Mouse (Mus musculus) layer of hippocampus, adult 9-10 months (tissue): ENCODE data around the gene Vegfa.

Experiments used
- DNase-seq: peaks from one replicate; pipeline ENCODE4 v3.0.0; 2022; ENCODE audit warnings: low spot score

The Vegfa gene

DNA sequence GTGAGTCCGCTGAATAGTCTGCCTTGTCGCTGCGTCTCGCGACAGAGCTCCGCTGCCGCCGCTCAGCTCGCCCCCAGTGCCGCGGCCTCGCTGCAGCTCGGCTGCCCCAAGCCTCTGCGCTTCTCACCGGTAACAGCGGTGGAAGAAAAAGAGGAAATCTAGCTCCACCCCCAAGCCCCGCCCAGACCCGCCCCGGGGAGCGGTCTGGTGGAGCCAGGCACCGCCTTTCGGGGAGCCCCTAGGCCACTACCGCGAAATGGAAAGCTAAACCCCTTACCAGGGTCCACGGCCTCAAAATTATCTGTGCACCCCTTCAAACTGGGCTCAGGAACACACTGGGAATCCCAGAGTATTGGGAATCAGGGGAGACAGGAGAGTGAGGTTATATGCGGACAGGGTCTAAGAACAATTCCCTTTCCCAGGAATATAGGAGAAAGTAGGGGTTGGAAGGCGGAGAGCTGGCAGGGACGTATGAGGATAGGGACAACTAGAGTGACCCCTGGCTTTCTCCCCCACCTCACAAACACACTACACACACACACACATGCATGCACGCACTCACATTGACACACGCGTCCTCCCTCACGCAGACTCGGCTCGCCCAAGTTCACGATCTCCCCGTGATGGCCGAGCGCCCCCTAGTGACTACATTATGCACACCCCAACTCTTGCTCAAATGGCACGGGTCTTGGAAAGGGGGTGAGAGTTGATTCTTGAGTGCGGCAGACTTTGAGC lies at the start of gene Vegfa:
Gene Vegfa (minus strand): TSS at position 113 of the 735 bp plus-strand sequence.
- peak; percentile 77 for DNase-seq

DNA sequence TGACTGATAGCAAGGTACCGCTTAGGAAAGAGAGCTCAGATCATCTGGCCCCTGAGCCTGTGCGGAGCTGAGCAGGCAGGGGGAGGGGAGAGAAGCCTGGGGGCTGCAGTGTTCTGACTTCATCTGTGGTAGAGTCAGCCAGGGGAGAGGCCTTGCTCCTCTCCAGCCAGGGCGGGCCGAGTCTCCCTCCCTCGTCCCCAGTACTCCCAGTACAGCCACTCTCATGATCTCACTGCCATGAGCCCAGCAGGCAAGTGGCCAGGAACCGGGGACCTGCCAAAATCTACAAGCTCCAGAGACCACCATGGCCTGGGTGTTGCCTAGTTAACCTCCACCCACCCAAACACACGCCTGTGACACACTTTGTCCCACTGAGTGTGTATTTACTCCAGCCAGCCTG lies 49.5 kb upstream of the Vegfa start:
- DNase-seq, result no peak

DNA sequence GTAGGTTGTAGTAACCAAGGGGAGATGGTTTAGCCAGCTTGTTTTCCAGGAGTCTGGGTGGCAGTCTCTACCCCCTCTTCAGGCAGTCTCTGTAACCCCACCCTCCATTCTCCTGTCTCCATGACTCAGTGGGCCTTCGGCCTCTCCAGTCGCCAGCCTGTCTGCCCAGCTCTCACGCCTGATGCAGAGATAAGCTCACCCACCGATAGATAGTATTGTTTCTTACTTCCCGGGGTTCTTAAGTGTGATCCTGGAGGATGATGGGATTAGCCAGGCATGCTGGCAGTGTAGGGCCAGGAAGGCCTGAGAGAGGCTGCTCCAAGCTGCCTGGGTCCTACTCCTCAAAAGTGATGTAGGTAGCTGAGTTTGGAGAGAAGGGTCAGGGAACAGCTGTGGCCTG lies 48.9 kb upstream of the Vegfa start:
- no peak for DNase-seq

GRCm38 (mm10) chr17:46080388-46080787 lies 48.2 kb upstream of the Vegfa start:
- no peak for DNase-seq

GRCm38 (mm10) chr17:46079037-46079436 lies 46.9 kb upstream of the Vegfa start:
- no peak for DNase-seq

- DNase-seq, result no peak
Observed at GRCm38 (mm10) chr17:46077921-46078534, 45.9 kb upstream of the Vegfa start.

DNA sequence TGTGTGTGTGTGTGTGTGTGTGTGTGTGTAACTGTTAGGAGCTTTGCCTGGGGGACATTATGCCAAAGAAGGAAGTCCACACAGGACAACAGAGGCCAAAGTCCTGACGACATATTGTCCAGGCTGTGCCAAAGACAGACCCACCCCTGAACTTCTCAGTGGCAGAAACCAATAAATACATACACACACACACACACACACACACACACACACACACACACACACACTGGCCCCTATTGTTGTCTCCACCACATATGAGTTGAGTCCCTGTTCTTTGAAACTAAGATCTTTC lies 44.0 kb upstream of the Vegfa start:
- no peak for DNase-seq

- DNase-seq, result no peak
Observed at GRCm38 (mm10) chr17:46075551-46076259, 43.5 kb upstream of the Vegfa start.

GRCm38 (mm10) chr17:46075116-46075485 lies 42.9 kb upstream of the Vegfa start:
- no peak for DNase-seq

- no peak for DNase-seq
Observed at GRCm38 (mm10) chr17:46074398-46075115, 42.4 kb upstream of the Vegfa start.

GRCm38 (mm10) chr17:46073730-46074301 lies 41.6 kb upstream of the Vegfa start:
- DNase-seq, result peak; percentile 24

GRCm38 (mm10) chr17:46071531-46071930 lies 39.4 kb upstream of the Vegfa start:
- DNase-seq, result no peak

DNA sequence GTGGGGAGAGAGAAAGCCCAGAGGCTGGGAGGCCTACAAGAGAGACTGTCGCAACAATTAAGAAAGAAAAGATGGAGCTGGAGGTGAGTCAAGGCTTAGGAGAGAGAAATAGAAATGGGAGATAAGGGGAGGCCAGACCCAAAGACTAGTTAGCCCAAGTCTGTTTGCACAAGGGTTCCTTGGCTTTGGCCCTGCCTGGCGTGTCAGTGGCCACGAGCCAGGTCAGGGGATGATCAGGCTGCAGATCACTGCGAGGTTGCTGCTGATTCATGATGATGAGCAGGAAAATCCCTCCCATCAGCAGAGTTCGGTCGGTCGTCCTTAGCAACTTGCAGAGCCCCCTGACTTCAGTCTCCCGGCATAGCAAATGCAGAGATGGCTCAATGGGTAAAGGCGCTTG lies 37.9 kb upstream of the Vegfa start:
- DNase-seq, result no peak

DNA sequence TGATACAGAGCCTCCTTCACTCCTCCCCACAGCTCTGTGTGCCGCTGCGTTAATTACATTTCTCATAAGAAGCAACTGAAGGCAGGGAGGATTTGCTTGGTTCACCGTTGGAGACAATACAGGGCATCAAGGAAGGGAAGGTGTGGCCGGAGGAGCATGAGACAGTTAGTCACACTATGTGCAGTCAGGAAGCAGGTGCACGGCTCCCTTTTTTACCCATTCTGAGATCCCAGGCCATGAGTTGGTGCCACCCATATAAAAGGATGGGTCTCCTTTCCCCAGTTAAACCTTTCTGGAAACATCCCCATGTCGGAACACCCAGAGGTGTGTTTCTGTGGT lies 31.8 kb upstream of the Vegfa start:
- DNase-seq, result no peak

DNA sequence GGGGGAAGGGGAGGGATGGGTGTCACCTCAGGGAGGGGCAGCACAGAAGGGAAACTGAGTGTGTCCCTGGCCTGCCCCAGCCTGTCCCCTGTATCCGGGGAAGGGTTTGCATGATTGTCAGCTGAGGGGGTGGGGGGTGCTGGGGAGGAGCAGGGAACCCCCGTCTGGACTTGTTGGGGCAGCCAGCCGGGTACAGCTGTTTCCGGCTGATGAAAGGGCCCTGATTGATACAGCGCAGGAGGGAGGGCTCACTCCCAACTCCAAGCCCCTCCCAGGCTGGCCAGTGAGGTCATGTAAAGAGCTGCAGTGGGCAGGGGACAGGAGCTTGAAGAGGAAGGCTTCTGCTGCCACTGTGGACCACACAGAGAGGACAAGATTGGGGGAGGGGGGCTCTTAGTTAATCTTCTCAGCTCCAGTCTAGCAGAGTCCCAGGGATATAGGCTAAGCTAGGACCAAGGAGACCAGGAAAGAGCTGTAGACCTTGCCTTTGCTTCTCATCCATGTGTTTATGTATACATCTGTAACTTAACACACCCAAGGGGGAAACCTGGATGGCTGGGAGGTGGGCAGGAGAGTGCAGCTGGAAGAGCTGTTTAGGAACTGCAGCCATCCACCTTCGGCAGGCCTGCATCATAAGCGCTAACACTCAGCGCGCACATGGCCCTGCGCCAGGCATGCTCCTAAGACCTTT lies 31.3 kb upstream of the Vegfa start:
- DNase-seq, result no peak

GRCm38 (mm10) chr17:46060253-46060652 lies 28.1 kb upstream of the Vegfa start:
- no peak for DNase-seq

GRCm38 (mm10) chr17:46059226-46059825 lies 27.2 kb upstream of the Vegfa start:
- DNase-seq, result no peak

GRCm38 (mm10) chr17:46056288-46056687 lies 24.1 kb upstream of the Vegfa start:
- DNase-seq, result no peak

DNA sequence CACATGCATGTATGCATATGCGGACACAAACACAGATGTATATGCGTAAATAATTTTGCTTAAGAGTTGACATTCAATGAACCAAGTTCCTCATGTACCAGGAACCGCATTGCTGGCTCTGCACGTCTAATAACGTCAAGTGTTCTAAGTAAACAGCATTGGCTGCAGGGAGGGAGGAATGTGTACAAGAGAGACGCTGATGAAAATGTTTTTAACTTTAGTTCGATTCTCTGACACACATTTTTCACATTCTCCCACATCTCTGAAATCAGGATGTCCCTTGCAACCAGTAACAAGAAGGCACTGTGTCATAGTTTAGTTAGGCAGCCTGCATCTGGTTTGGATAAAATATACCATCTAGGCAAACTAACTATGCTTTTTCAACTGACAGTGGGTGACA lies 23.6 kb upstream of the Vegfa start:
- no peak for DNase-seq

DNA sequence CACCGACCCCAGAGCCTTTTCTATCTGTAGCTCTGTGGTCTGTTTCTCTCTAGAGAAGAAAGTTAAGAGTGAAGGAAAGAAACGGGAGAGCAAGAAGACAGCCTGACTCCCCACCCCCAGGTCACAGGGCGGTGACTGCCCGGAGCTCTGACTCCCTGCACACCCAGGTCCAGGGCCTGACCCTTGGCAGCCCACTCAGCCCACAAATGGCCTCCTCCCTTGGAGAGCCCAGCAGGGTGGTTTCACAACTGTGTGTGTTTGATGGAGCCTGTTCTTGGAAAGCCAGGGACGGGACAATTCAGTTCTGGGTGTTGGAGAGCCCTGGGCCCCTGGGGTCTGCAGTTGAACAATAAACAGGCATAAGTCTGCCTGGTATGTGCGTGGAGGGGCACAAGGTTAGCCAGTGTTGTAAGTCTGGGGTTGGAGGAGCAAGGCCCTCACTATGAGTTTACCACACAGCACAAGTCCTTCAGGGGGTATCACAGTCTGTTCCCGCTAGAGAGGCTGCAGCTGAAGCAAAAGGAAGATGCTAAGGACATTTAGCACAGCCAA lies 21.2 kb upstream of the Vegfa start:
- no peak for DNase-seq

DNA sequence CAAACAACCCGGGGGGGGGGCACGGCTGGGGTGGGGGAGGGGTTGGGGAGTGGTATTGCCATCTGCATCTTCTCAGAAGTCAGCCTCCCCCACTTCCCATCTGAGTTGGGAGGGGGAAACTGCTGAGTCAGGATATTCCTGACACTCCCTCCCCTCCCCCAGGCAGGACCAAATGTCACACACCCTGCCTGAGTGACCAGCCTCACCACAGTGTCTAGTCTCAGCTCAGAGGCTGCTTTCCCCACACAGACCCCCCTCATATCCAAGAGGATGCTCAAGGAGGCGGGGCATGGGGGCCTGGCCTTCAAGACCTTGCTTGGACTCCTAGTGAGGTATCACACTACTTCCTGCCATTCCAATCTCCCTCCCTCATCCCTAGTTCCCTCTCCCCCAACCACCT lies 20.0 kb upstream of the Vegfa start:
- no peak for DNase-seq
